Mouse (Mus musculus): ENCODE results near the gene Rpl10a. TPM values are rescaled to one million over a fixed set of nuclear protein-coding genes. Genes with fewer than 3 reads are reported as not detected.

Gene Rpl10a
- polyA plus RNA-seq, 1 experiment from 2014 or later: 554 TPM

GRCm38 (mm10) chr17:28287980-28288379 lies 40.3 kb upstream of the Rpl10a start:
- ChIA-PET CTCF (no interaction called here), POLR2A (no interaction called here)
- TF ChIP-seq CTCF (IDR thresholded peaks at IDR 0.05): no peak
- no peak for DNase-seq (ENCODE audit: low read depth, low spot score)
- in situ Hi-C loops (cut with MboI; ENCODE audit: low pct_unique_long_range_greater_than_20kb): no loop called here
- ATAC-seq: no peak
- no peaks in the 10 kb centered on the region for H3K27me3 ChIP-seq

DNA sequence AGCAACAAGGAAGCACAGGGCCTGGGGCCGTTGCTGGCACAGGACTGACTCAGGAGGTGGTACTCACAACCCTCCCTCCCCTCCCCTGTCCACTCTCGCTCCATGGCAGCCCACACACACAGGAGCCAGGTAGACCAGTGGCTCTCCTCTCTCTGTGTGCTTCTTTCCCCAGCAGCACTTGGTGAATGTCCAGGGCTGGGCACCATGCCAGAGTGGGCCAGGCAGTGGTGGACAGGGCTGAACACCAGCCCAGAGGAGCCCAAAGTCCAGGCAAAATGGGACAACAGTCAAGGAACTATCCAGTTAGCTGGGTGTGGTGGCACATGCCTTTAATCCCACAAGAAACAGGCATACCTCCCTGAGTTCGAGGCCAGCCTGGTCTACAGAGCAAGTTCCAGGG lies 38.0 kb upstream of the Rpl10a start:
- DNase-seq (ENCODE audit: low read depth, low spot score): no peak
- in situ Hi-C loops (cut with MboI; ENCODE audit: low pct_unique_long_range_greater_than_20kb): no loop called here
- no peaks in the 10 kb centered on the region for H3K27me3 ChIP-seq
- POLR2A ChIA-PET: no interaction called here
- no peak for ATAC-seq
- CTCF ChIA-PET: interaction anchor here (1.2 to 1.3 kb wide), 2 partner anchors 58 to 64 kb away, joined by 3 to 5 read pairs; partner anchors contain the start of gene Ppard
- TF ChIP-seq CTCF (IDR thresholded peaks at IDR 0.05): no peak

DNA sequence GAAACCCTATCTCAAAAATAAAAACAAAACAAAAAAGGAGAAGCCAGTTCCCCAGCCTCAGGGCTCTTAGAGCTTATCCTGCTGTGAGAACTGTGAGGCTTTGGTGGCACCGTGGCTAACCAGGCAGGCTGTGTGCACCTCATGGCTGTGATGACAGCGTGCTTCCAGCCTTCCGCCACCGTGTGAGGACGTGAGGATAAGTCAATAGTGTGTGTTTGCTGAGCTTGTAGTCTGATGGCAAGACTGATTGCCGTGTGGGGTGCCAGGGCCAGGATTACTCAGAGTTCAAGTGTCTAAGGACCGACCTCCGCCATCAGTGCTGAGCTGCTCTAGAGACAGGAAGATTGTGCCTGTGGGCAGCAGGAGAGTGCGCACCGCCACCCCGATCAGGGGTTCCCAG lies 37.6 kb upstream of the Rpl10a start:
- H3K27me3 ChIP-seq: no peaks in the 10 kb centered on the region
- DNase-seq (ENCODE audit: low read depth, low spot score) (no peak), ATAC-seq (no peak)
- POLR2A ChIA-PET: no interaction called here
- in situ Hi-C loops (cut with MboI; ENCODE audit: low pct_unique_long_range_greater_than_20kb): no loop called here
- TF ChIP-seq CTCF (IDR thresholded peaks at IDR 0.05): no peak
- CTCF ChIA-PET: interaction anchor here (1.2 to 1.3 kb wide), 2 partner anchors 58 to 65 kb away, joined by 3 to 5 read pairs; partner anchors contain the start of gene Ppard

- ATAC-seq: no peak
- no peak for TF ChIP-seq CTCF (IDR thresholded peaks at IDR 0.05)
- DNase-seq (ENCODE audit: low read depth, low spot score): no peak
- ChIA-PET POLR2A (no interaction called here), CTCF (interaction anchor here (1.2 to 1.3 kb wide), 2 partner anchors 59 to 65 kb away, joined by 3 to 5 read pairs; partner anchors contain the start of gene Ppard)
- H3K27me3 ChIP-seq: no peaks in the 10 kb centered on the region
- in situ Hi-C loops (cut with MboI; ENCODE audit: low pct_unique_long_range_greater_than_20kb): no loop called here
These were observed 36.9 kb upstream of the Rpl10a start for GRCm38 (mm10) chr17:28291346-28291745.

- ATAC-seq: no peak
- H3K27me3 ChIP-seq: no peaks in the 10 kb centered on the region
- no peak for DNase-seq (ENCODE audit: low read depth, low spot score)
- POLR2A ChIA-PET: interaction anchor here (1.0 kb wide), 1 partner anchor 47 kb away, joined by 5 read pairs; no protein-coding TSS in a partner anchor
- TF ChIP-seq CTCF (IDR thresholded peaks at IDR 0.05): no peak
- in situ Hi-C loops (cut with MboI; ENCODE audit: low pct_unique_long_range_greater_than_20kb): no loop called here
- CTCF ChIA-PET: no interaction called here
These were observed 34.6 kb upstream of the Rpl10a start for GRCm38 (mm10) chr17:28293716-28294115.

DNA sequence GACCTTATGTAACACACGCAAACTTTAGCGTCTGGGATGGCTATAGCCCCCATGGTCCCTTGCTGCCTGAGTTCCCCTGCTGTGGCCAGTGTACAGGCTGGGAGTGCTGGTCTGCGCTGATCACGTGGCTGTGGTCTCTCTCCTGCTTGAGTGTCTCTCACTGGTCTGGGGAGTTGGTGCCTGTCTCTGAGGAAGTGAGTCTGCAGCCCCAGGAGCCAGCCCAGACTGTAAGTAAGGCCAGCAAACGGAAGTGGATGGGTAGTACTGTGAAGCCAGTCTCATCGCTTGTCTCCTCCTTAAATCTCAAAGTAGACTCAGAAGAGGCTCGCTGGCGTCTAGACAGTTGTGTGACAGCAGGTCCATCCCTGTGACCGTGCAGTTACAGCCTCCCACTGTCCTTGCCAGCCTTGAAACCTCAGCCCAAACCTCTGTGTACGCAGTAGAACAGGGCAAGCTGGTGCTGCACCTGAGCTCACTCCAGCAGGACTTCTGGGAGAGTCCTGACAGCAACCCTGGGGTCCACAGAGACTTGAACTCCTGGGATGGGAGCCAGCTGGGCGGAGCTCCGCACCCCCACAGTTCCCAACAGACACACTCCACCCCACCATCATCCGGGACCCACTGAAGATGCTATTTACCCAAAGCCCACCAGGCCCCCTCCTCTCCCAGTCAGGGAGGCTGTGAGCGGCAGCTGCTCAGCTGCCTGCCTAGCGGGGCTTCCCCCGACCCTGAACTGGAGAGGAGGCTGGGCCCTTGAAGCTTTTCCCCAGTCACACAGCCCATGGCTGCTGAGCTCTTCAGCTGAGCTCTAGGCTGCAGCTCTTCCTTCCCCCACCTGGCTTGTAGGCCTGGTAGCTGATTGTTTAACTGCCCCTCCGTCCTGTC lies 33.6 kb upstream of the Rpl10a start:
- no peak for TF ChIP-seq CTCF (IDR thresholded peaks at IDR 0.05)
- H3K27me3 ChIP-seq: no peaks in the 10 kb centered on the region
- POLR2A ChIA-PET: no interaction called here
- no peak for ATAC-seq
- DNase-seq (ENCODE audit: low read depth, low spot score): no peak
- in situ Hi-C loops (cut with MboI; ENCODE audit: low pct_unique_long_range_greater_than_20kb): no loop called here
- CTCF ChIA-PET: interaction anchor here (1.3 to 1.9 kb wide), 2 partner anchors 21 to 69 kb away, joined by 3 to 6 read pairs; no protein-coding TSS in a partner anchor

- no peak for TF ChIP-seq CTCF (IDR thresholded peaks at IDR 0.05)
- ChIA-PET CTCF (interaction anchor here (1.3 to 4.3 kb wide), 3 partner anchors 10 to 73 kb away, joined by 3 to 21 read pairs (median 7); no protein-coding TSS in a partner anchor), POLR2A (no interaction called here)
- no peaks in the 10 kb centered on the region for H3K27me3 ChIP-seq
- DNase-seq (ENCODE audit: low read depth, low spot score) (no peak), ATAC-seq (no peak)
- in situ Hi-C loops (cut with MboI; ENCODE audit: low pct_unique_long_range_greater_than_20kb): no loop called here
These were observed 29.4 kb upstream of the Rpl10a start for GRCm38 (mm10) chr17:28298888-28299287.

- ChIA-PET POLR2A (no interaction called here), CTCF (interaction anchor here (1.3 to 4.3 kb wide), 2 partner anchors 9 to 74 kb away, joined by 3 to 21 read pairs; no protein-coding TSS in a partner anchor)
- in situ Hi-C loops (cut with MboI; ENCODE audit: low pct_unique_long_range_greater_than_20kb): no loop called here
- DNase-seq (ENCODE audit: low read depth, low spot score) (no peak), ATAC-seq (no peak)
- H3K27me3 ChIP-seq: no peaks in the 10 kb centered on the region
- TF ChIP-seq CTCF (IDR thresholded peaks at IDR 0.05): no peak
These were observed 28.5 kb upstream of the Rpl10a start for GRCm38 (mm10) chr17:28299669-28300320.

DNA sequence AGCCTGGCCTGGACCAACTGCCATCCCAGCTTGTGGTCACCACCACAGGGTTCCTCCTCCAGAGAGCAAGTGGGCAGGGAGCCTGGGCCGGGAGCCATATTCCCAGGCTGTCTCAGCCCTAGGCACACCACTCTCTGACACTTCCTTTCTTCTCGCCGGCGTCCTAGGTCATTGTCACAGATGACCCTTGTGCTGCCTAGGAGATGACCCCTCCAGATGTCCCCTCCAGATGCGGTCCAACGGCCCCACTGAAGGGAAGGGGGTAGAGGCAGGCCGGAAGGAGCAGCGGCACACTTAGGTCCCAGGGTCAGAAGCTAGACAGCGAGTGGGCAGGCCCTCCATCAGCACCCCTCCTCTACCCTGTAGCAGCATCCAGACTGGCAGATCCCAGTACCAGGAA lies 27.9 kb upstream of the Rpl10a start:
- in situ Hi-C loops (cut with MboI; ENCODE audit: low pct_unique_long_range_greater_than_20kb): no loop called here
- no peaks in the 10 kb centered on the region for H3K27me3 ChIP-seq
- POLR2A ChIA-PET: no interaction called here
- no peak for ATAC-seq
- CTCF ChIA-PET: interaction anchor here (0.9 to 4.3 kb wide), 3 partner anchors 8 to 74 kb away, joined by 3 to 21 read pairs (median 3); no protein-coding TSS in a partner anchor
- no peak for TF ChIP-seq CTCF (IDR thresholded peaks at IDR 0.05)
- no peak for DNase-seq (ENCODE audit: low read depth, low spot score)

GRCm38 (mm10) chr17:28300850-28301249 lies 27.4 kb upstream of the Rpl10a start:
- ATAC-seq: no peak
- ChIA-PET POLR2A (no interaction called here), CTCF (interaction anchor here (0.9 to 4.3 kb wide), 2 partner anchors 45 to 75 kb away, joined by 3 to 21 read pairs; no protein-coding TSS in a partner anchor)
- no peaks in the 10 kb centered on the region for H3K27me3 ChIP-seq
- TF ChIP-seq CTCF (IDR thresholded peaks at IDR 0.05): no peak
- no peak for DNase-seq (ENCODE audit: low read depth, low spot score)
- in situ Hi-C loops (cut with MboI; ENCODE audit: low pct_unique_long_range_greater_than_20kb): no loop called here

Data from Patski (cell line).